Mouse (Mus musculus) left cerebral cortex, adult 8-10 months (tissue): ENCODE results near the gene Klhl11. TPM values are rescaled to one million over a fixed set of nuclear protein-coding genes. Genes with fewer than 3 reads are reported as not detected.

Experiments used
- DNase-seq, 2 experiments: peaks; one replicate each; pipeline ENCODE4 v3.0.0; 2022; ENCODE audit warnings: low spot score in 2 of 2
- total RNA-seq, 4 experiments: library from RNA; stranded (reverse); gene quantifications; 2 replicates each; pipeline ENCODE4 v1.2.4; 2022

Gene Klhl11
- 10 to 100 TPM; 94.8 to 99.9 (median 97.3) TPM for total RNA-seq

GRCm38 (mm10) chr11:100472197-100472934 is at the start of gene Klhl11:
TSS of gene Klhl11 (minus strand) at chr11:100472741.
- peak; percentile 79 to 90 for DNase-seq

DNA sequence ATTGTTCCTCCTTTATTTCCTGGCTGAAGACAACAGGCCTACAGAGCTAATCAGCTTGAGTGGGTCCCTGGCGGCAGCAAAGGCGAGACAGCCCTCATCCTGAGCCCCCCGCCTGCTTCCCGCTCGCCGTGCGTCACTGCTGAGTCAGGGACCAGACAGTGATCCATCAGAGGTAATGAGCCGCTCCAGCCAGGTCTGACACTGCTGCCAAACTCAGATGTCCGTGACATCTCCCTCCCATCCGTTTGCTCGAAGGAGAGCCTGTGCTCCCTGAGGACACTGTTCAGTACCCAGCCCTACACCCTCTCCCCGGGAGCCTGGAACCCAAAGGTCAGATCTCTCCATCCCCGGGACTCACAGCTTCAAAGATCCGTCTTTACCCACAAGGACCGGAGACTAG is 48.3 kb upstream of the Klhl11 start:
- DNase-seq = no peak

- DNase-seq = no peak
Measured at GRCm38 (mm10) chr11:100519188-100519587, 46.6 kb upstream of the Klhl11 start.

- no peak for DNase-seq
Measured at GRCm38 (mm10) chr11:100518188-100518591, 45.6 kb upstream of the Klhl11 start.

- no peak for DNase-seq
Measured at GRCm38 (mm10) chr11:100516291-100516690, 43.8 kb upstream of the Klhl11 start.

GRCm38 (mm10) chr11:100515789-100516188 is 43.2 kb upstream of the Klhl11 start:
- no peak for DNase-seq

- DNase-seq = no peak
Measured at GRCm38 (mm10) chr11:100515061-100515460, 42.5 kb upstream of the Klhl11 start.

- no peak for DNase-seq
Measured at GRCm38 (mm10) chr11:100513716-100514115, 41.2 kb upstream of the Klhl11 start.

- DNase-seq = no peak
Measured at GRCm38 (mm10) chr11:100512384-100512783, 39.8 kb upstream of the Klhl11 start.

DNA sequence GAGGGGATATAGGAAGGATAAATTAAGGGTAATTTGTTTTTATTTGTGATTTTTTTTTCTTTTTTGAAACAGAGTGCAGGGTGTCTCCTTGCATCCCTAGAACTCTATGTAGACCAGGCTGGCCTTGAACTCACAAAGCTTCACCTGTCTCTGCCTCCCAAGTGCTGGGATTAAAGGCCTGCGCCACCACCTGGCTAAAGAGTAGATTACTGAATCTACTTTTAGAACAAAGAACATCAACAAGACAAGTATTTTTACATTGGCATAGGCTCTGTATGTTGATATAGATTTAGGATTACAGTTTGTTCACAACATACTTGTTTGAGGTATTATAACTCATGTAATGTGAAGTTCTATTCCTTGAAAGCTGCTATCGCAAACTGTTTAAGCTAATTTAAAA is 38.0 kb upstream of the Klhl11 start:
- no peak for DNase-seq

- DNase-seq = no peak
Measured at GRCm38 (mm10) chr11:100505997-100506396, 33.5 kb upstream of the Klhl11 start.

DNA sequence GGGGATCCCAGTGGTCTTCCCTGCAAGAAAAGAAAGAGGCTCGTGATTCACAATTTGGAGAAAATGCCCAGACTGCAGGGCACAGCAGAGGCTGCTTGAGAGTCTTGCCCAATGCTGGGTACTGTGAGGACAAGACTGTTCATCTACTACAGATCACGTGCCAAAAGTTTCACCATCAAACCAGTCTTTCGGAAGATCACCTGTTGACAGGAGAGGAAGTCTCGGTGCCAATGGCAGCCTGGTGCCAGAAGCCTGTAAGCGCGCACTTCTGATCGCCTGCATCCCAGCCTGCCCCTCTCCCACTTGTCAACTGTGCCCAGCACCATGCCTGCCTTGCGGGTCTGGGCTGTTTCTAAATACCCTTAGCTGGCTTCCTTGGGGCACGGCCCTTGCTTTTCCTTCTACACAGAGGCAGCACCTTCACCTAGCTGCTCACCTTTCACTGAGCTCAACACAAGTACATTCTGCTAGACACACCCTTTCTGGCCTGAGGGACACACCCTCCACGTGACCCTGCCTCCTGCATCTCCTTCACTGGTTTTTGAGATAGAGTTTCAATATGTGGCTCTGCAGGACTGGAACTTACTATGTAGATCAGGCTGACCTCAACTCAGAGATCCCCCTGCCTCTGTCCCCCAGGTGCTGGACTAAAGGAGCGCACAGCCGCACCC is 32.6 kb upstream of the Klhl11 start:
- DNase-seq = no peak

DNA sequence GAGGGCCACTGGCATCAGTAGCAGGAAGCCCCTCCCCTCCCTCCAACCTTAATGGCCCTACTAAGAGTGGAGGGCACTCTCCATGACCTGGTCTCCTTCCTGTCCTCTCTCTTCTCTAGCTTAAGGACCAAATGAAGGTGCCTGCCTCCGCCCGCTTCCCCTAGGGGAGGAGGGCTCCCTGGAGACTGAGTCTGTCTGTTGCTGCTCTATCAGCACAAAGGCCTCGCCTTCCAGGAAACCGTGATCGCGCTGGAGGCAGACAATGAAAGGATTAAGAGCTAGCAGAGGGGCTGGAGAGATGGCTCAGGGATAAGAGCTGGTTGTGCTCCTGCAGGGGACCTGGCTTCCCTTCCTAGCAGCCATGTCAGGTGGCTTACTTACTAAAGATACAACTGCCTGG is 28.8 kb upstream of the Klhl11 start:
- no peak for DNase-seq

- no peak for DNase-seq
Measured at GRCm38 (mm10) chr11:100500651-100501050, 28.1 kb upstream of the Klhl11 start.

DNA sequence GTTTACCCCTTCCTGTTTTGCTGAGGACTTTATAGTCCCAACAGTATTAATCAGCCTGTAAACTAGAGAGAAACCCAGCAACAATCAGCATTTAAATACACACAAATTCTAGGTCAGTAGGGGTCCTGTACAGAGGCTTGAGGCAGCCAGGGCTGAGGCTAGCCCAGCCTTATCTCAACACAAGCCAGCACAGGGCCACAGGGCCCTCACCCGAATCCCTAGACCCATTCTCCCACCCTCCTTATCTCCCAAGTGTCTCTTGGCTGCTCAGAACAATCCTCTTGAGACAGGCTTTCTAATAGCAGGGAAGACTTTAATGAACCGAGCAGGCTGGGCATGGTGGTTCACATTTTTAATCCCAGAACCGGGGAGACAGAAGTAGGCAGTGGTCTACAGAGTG is 27.7 kb upstream of the Klhl11 start:
- no peak for DNase-seq

GRCm38 (mm10) chr11:100493771-100494170 is 21.2 kb upstream of the Klhl11 start:
- no peak for DNase-seq

DNA sequence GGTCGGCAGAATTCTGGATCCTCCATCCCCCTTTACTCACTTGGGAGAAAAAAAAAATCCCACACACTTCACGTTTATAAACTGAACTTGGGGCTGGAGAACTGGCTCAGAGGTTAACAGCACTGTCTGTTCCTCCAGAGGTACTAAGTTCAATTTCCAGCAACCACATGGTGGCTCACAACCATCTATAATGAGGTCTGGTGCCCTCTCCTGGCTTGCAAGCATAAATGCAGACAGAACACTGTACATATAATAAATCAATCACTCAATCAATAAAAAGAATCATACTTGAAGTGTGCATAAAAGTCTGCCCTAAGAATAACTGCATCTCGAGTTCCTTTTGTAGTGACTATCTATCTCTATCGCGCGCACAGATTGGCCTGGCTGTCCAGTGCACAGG is 18.4 kb upstream of the Klhl11 start:
- no peak for DNase-seq

DNA sequence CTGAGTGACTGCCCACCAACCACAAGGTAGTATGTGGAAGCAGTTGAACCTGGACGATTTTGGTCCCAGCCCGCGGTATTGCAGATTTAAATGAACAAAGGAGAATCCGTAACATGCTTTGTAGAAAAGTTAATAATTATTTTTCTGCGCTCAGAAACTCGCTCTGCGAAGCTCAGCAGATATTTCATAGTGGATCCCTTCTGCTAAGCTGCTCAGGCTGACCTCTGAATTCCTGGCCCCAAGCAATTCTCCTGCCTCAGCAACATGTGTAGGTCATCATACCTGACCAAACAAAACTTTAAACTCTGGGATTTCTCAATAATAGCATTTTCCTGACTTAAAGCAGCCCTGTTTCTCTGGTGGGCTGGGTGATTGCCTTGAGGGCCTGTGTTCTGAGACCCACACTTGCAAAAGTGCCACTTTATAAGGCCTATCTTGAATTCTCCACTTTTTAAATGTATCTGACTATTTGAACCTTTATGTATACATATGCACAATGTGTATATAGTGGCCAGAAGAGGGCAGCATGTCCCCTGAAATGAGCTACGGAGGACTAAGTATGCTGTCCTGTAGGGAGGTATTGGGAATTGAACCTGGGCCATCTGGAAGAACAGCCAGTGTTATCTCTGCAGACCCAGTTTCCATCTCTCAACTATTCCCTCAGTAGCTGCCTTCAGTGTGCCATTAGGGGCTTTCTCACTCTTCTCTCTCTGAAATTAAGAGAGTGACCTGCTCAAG is 13.4 kb upstream of the Klhl11 start:
- no peak for DNase-seq

- DNase-seq = no peak
Measured at GRCm38 (mm10) chr11:100484461-100484860, 11.9 kb upstream of the Klhl11 start.

DNA sequence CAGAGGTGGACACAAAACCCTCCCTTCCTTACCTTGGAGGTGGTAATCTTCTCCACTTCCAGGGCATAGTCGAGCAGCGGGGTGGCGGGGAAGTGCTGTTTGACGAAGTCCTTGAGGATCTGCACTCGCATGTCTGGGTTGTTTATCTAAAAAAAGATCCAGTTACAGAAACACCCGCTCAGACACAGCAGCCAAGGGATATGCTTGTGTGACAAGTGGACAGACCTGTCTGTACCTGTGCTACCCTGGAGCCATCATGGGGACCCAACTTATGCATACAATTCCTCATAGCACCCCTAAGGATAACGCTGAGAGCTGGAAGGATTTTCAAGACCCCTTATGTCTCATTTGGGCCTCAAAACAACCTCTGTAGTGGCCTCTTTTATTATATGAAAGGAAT is 6.6 kb upstream of the Klhl11 start:
- DNase-seq = no peak

- DNase-seq = no peak
Measured at GRCm38 (mm10) chr11:100476281-100476680, 3.7 kb upstream of the Klhl11 start.

GRCm38 (mm10) chr11:100472935-100473295 is 374 bp upstream of the Klhl11 start:
- no peak for DNase-seq
